Mouse (Mus musculus) heart, adult 2 months (tissue): Measurements from ENCODE around the gene Ago4.

ENCODE experiments used
- CTCF ChIP-seq: fragments of 200-600 bp; IDR thresholded peaks from 2 replicates; pipeline ENCODE4 v1.8.1; 2022; ENCODE audit warnings: antibody characterized with exemption, mild to moderate bottlenecking, moderate library complexity
- POLR2A ChIP-seq: fragments of 200-500 bp; IDR thresholded peaks from 2 replicates; pipeline ENCODE4 v1.6.1; 2011; ENCODE audit warnings: mild to moderate bottlenecking, low read depth, low read length, control low read depth; ENCODE audit not compliant: insufficient read depth

GRCm38 (mm10) chr4:126493416-126493815 lies 39.9 kb downstream of the Ago4 start:
- TF ChIP-seq CTCF (no peak), POLR2A (no peak)
